Mouse (Mus musculus) adrenal gland, adult 18-20 months (tissue): Measurements from ENCODE around the gene Coq5. TPM values are rescaled to one million over a fixed set of nuclear protein-coding genes. Genes with fewer than 3 reads are reported as not detected.

ENCODE experiments used
- total RNA-seq, 2 experiments: library from RNA; stranded (reverse); gene quantifications; 1 replicate in 1 of 2; 2 replicates in 1 of 2; pipeline ENCODE4 v1.2.3; 2021

The Coq5 gene
- total RNA-seq, 2 experiments from 2014 or later = 58.6 to 75.8 TPM

Other genes starting within 250 kb of the Coq5 start
- gene Gm10401, start 181.4 kb upstream of the Coq5 start, total RNA-seq = not detected
- gene Acads, start 160.3 kb upstream of the Coq5 start, total RNA-seq = 100 to 1,000 TPM; 211 to 251 TPM
- 10 to 100 TPM; 36.6 to 46.1 TPM for gene Unc119b, start 144.7 kb upstream of the Coq5 start, total RNA-seq
- gene Mlec, start 121.5 kb upstream of the Coq5 start, total RNA-seq = 100 to 1,000 TPM; 173 to 221 TPM
- gene Cabp1, start 85.3 kb upstream of the Coq5 start, total RNA-seq = 10 to 100 TPM; 28.4 to 34.3 TPM
- gene Pop5, start 43.8 kb upstream of the Coq5 start, total RNA-seq = 10 to 100 TPM; 71.6 to 84.6 TPM
- gene Rnf10, start 6.8 kb upstream of the Coq5 start, total RNA-seq = 100 to 1,000 TPM; 224 to 268 TPM
- gene Dynll1, start 21.3 kb downstream of the Coq5 start, total RNA-seq = 100 to 1,000 TPM; 268 to 338 TPM
- gene Srsf9, start 47.5 kb downstream of the Coq5 start, total RNA-seq = 10 to 100 TPM; 67.0 to 70.1 TPM
- gene Gatc, start 61.5 kb downstream of the Coq5 start, total RNA-seq = 10 to 100 TPM; 18.3 to 22.5 TPM
- gene Triap1, start 61.6 kb downstream of the Coq5 start, total RNA-seq = 10 to 100 TPM; 29.5 to 48.1 TPM
- gene Cox6a1, start 69.3 kb downstream of the Coq5 start, total RNA-seq = 1,000 to 10,000 TPM; 1,252 to 1,785 TPM
- 10 to 100 TPM; 12.4 to 20.8 TPM for gene Msi1, start 149.9 kb downstream of the Coq5 start, total RNA-seq
- gene Pla2g1b, start 186.6 kb downstream of the Coq5 start, total RNA-seq = not detected
- gene Sirt4, start 205.1 kb downstream of the Coq5 start, total RNA-seq = 10 to 100 TPM; 18.1 to 21.2 TPM
- 10 to 100 TPM; 34.1 to 42.2 TPM for gene Pxn, start 227.0 kb downstream of the Coq5 start, total RNA-seq